Mouse (Mus musculus) cerebellum, postnatal 10 days (tissue): ENCODE measurements around the gene Wdsub1.

Experiments used
- DNase-seq, 2 experiments: peaks; one replicate each; pipeline ENCODE4 v3.0.0; 2021; ENCODE audit warnings: mixed read lengths in 2 of 2

The Wdsub1 gene

GRCm38 (mm10) chr2:59802722-59803387 lies 79.5 kb downstream of the Wdsub1 start:
- DNase-seq = no peak
